Comparison of ENCODE assay signal across 9 mouse cellular contexts in genomic region chr8:104341678-104342077, GRCm38 (mm10). TPM values are rescaled to one million over a fixed set of nuclear protein-coding genes. Genes with fewer than 3 reads are reported as not detected.
DNase-seq lines count a peak whose midpoint lies in the region; ATAC-seq and TF ChIP-seq lines count a peak whose summit lies in the region.
"Had no signal": no experiment of that assay in that cellular context is flagged by ENCODE, and none has a peak within 500 bp of the region (broad histone marks: within the 10 kb centered on the region; RNA-seq: fewer than 3 reads in every experiment).

No protein-coding gene starts in this region.

- no peak for DNase-seq in kidney, adult 9 months
- no peak for DNase-seq in embryonic facial prominence, embryonic 11.5 days (ENCODE audit: low spot score)
- DNase-seq in intestine, embryonic 14.5 days (ENCODE audit: low spot score), result peak; percentile 59
- DNase-seq in midbrain, postnatal 0 days (ENCODE audit: low spot score), result no peak
- DNase-seq in adrenal gland, postnatal 36 days, result no peak
- no peak for DNase-seq in spleen, adult 12 weeks (ENCODE audit: low spot score)
- DNase-seq in thymus, adult 18-20 months, result no peak

- H3K9ac ChIP-seq in kidney, embryonic 15.5 days, result peak overlapping the region; percentile 88
- H3K9ac ChIP-seq in embryonic facial prominence, embryonic 11.5 days (replicated peaks; ENCODE audit: low read length), result no peak overlapping the region
- peak overlapping the region; percentile 92; the same call in 1 of the 2 replicates for H3K9ac ChIP-seq in intestine, embryonic 14.5 days (ENCODE audit: low read length)
- H3K9ac ChIP-seq in midbrain, postnatal 0 days (replicated peaks; ENCODE audit: low read length, poor library complexity, severe bottlenecking), result no peak overlapping the region

- no peaks in the 10 kb centered on the region for H3K9me3 ChIP-seq in kidney, embryonic 15.5 days (replicated peaks)
- H3K9me3 ChIP-seq in embryonic facial prominence, embryonic 11.5 days (replicated peaks; ENCODE audit: control insufficient read depth, low read length), result no peaks in the 10 kb centered on the region
- H3K9me3 ChIP-seq in intestine, embryonic 14.5 days (ENCODE audit: control insufficient read depth, low read length), result no peaks in the 10 kb centered on the region
- H3K9me3 ChIP-seq in midbrain, postnatal 0 days (ENCODE audit: low read length), result no peaks in the 10 kb centered on the region

- 40% methylated on average over 6 of the region's 6 CpGs for WGBS in kidney, embryonic 15.5 days
- 32% methylated on average over 6 of the region's 6 CpGs for whole genome bisulfite sequencing in embryonic facial prominence, embryonic 11.5 days
- 42% methylated on average over 6 of the region's 6 CpGs for WGBS in intestine, embryonic 14.5 days
- WGBS in midbrain, postnatal 0 days, result 42% methylated on average over 6 of the region's 6 CpGs

- H3K36me3 ChIP-seq in kidney, embryonic 15.5 days, result peaks cover 30% of the 10 kb centered on the region
- H3K36me3 ChIP-seq in embryonic facial prominence, embryonic 11.5 days (replicated peaks; ENCODE audit: control insufficient read depth, insufficient read depth, low read depth, low read length), result peaks cover 3% of the 10 kb centered on the region; the same call in 1 of the 2 replicates
- H3K36me3 ChIP-seq in intestine, embryonic 14.5 days (ENCODE audit: control insufficient read depth, insufficient read depth, low read length), result peaks cover 36% of the 10 kb centered on the region
- 0 out of 2 replicates have a peak, but pooled peaks cover 2% of the 10 kb centered on the region for H3K36me3 ChIP-seq in midbrain, postnatal 0 days (ENCODE audit: insufficient read depth, low read length)

- H3K4me3 ChIP-seq in kidney, embryonic 15.5 days (replicated peaks), result peak overlapping the region; percentile 79
- peak overlapping the region; percentile 56 for H3K4me3 ChIP-seq in embryonic facial prominence, embryonic 11.5 days (ENCODE audit: low read depth, low read length)
- peak overlapping the region; percentile 73 for H3K4me3 ChIP-seq in intestine, embryonic 14.5 days (ENCODE audit: low read depth, low read length)
- H3K4me3 ChIP-seq in midbrain, postnatal 0 days (ENCODE audit: low read depth, low read length), result peak overlapping the region; percentile 59; the same call in 1 of the 2 replicates

- no peaks in the 10 kb centered on the region for H3K27me3 ChIP-seq in kidney, embryonic 15.5 days
- H3K27me3 ChIP-seq in embryonic facial prominence, embryonic 11.5 days (ENCODE audit: control insufficient read depth, insufficient read depth, low read length), result no peaks in the 10 kb centered on the region
- no peaks in the 10 kb centered on the region for H3K27me3 ChIP-seq in intestine, embryonic 14.5 days (replicated peaks; ENCODE audit: control insufficient read depth, insufficient read depth, low read length)
- H3K27me3 ChIP-seq in midbrain, postnatal 0 days (ENCODE audit: insufficient read depth, low read length), result no peaks in the 10 kb centered on the region

- H3K4me1 ChIP-seq in kidney, embryonic 15.5 days, result peaks cover 40% of the 10 kb centered on the region
- H3K4me1 ChIP-seq in embryonic facial prominence, embryonic 11.5 days (ENCODE audit: control insufficient read depth, insufficient read depth, low read length), result no peaks in the 10 kb centered on the region
- peaks cover 19% of the 10 kb centered on the region for H3K4me1 ChIP-seq in intestine, embryonic 14.5 days (replicated peaks; ENCODE audit: control insufficient read depth, insufficient read depth, low read length)
- no peaks in the 10 kb centered on the region for H3K4me1 ChIP-seq in midbrain, postnatal 0 days (ENCODE audit: insufficient read depth, low read length)

- peak overlapping the region; percentile 91 for H3K27ac ChIP-seq in kidney, embryonic 15.5 days
- no peak overlapping the region for H3K27ac ChIP-seq in embryonic facial prominence, embryonic 11.5 days (replicated peaks; ENCODE audit: low read depth, low read length)
- peak overlapping the region; percentile 91 for H3K27ac ChIP-seq in intestine, embryonic 14.5 days (ENCODE audit: low read depth)
- H3K27ac ChIP-seq in midbrain, postnatal 0 days (ENCODE audit: low read depth, low read length), result no peak overlapping the region

- peak overlapping the region; percentile 82 for H3K4me2 ChIP-seq in kidney, embryonic 15.5 days
- peak overlapping the region; percentile 64 for H3K4me2 ChIP-seq in embryonic facial prominence, embryonic 11.5 days (ENCODE audit: low read depth, low read length)
- peak overlapping the region; percentile 66 for H3K4me2 ChIP-seq in intestine, embryonic 14.5 days (ENCODE audit: low read length)
- peak overlapping the region; percentile 89 for H3K4me2 ChIP-seq in midbrain, postnatal 0 days (ENCODE audit: low read depth, low read length, poor library complexity, severe bottlenecking)

- no peak for TF ChIP-seq CTCF in midbrain, postnatal 0 days (IDR thresholded peaks at IDR 0.05)

- ATAC-seq in kidney, embryonic 15.5 days (replicated peaks; ENCODE audit: low FRiP score), result no peak
- 0 out of 2 replicates have a peak, but pooled peaks have one; percentile 4 for ATAC-seq in embryonic facial prominence, embryonic 11.5 days (replicated peaks; ENCODE audit: insufficient number of reproducible peaks, low FRiP score, low TSS enrichment, low read depth)
- no peak for ATAC-seq in intestine, embryonic 14.5 days (replicated peaks; ENCODE audit: low FRiP score, low TSS enrichment, low read depth)
- ATAC-seq in midbrain, postnatal 0 days (ENCODE audit: low FRiP score), result 0 out of 2 replicates have a peak, but pooled peaks have one; percentile 5
- ATAC-seq: inflammation-experienced regulatory T-cells, adult 6 months had no signal

RNA-seq across cellular contexts. Expression of gene Cmtm3, which starts 2.5 kb away (rescaled TPM):
- 152 and 174 TPM in 2 replicates for polyA plus RNA-seq in kidney, embryonic 15.5 days (2015; fragmentation: Nextera tagmentation; extraction: Ambion mirVana)
- polyA plus RNA-seq in embryonic facial prominence, embryonic 11.5 days (2014; fragmentation: Nextera tagmentation; extraction: Ambion mirVana), result 131 and 139 TPM in 2 replicates
- polyA plus RNA-seq in intestine, embryonic 14.5 days (2014; fragmentation: Nextera tagmentation; extraction: Ambion mirVana), result 155 and 171 TPM in 2 replicates
- total RNA-seq in midbrain, postnatal 0 days (2014; rRNA removed), result 20.0 and 26.0 TPM in 2 replicates
- 32.1 and 33.2 TPM in 2 replicates for polyA plus RNA-seq in midbrain, postnatal 0 days (2015; fragmentation: Nextera tagmentation; extraction: Ambion mirVana)
- 100 to 1,000 TPM in 1 of 2 experiments, 10 to 100 TPM in 1; 65.8 to 153 TPM for total RNA-seq in adrenal gland, postnatal 36 days (2021)

RNA-seq across cellular contexts. Expression of gene Cmtm2b, which starts 19.6 kb away (rescaled TPM):
- polyA plus RNA-seq in kidney, embryonic 15.5 days (2015; fragmentation: Nextera tagmentation; extraction: Ambion mirVana), result not detected in 2 replicates
- not detected in 2 replicates for polyA plus RNA-seq in embryonic facial prominence, embryonic 11.5 days (2014; fragmentation: Nextera tagmentation; extraction: Ambion mirVana)
- not detected in 2 replicates for polyA plus RNA-seq in intestine, embryonic 14.5 days (2014; fragmentation: Nextera tagmentation; extraction: Ambion mirVana)
- total RNA-seq in midbrain, postnatal 0 days (2014; rRNA removed), result not detected in 2 replicates
- not detected in 2 replicates for polyA plus RNA-seq in midbrain, postnatal 0 days (2015; fragmentation: Nextera tagmentation; extraction: Ambion mirVana)
- total RNA-seq in adrenal gland, postnatal 36 days (2021), result under 1 TPM in 1 of 2 experiments, not detected in 1; 0.46 TPM
- polyA plus RNA-seq: inflammation-experienced regulatory T-cells, adult 6 months had no signal

RNA-seq across cellular contexts. Expression of gene Gm11020, which starts 20.3 kb away (rescaled TPM):
- polyA plus RNA-seq in kidney, embryonic 15.5 days (2015; fragmentation: Nextera tagmentation; extraction: Ambion mirVana), result not detected in 2 replicates
- polyA plus RNA-seq in embryonic facial prominence, embryonic 11.5 days (2014; fragmentation: Nextera tagmentation; extraction: Ambion mirVana), result not detected in 2 replicates
- polyA plus RNA-seq in intestine, embryonic 14.5 days (2014; fragmentation: Nextera tagmentation; extraction: Ambion mirVana), result not detected in 2 replicates
- total RNA-seq in midbrain, postnatal 0 days (2014; rRNA removed), result not detected in 2 replicates
- polyA plus RNA-seq in midbrain, postnatal 0 days (2015; fragmentation: Nextera tagmentation; extraction: Ambion mirVana), result not detected in 2 replicates
- not detected for total RNA-seq in adrenal gland, postnatal 36 days (2021)
- polyA plus RNA-seq: inflammation-experienced regulatory T-cells, adult 6 months had no signal

RNA-seq across cellular contexts. Expression of gene Cmtm1, which starts 31.7 kb away (rescaled TPM):
- polyA plus RNA-seq in kidney, embryonic 15.5 days (2015; fragmentation: Nextera tagmentation; extraction: Ambion mirVana), result not detected in 2 replicates
- polyA plus RNA-seq in embryonic facial prominence, embryonic 11.5 days (2014; fragmentation: Nextera tagmentation; extraction: Ambion mirVana), result not detected in 2 replicates
- not detected in 2 replicates for polyA plus RNA-seq in intestine, embryonic 14.5 days (2014; fragmentation: Nextera tagmentation; extraction: Ambion mirVana)
- total RNA-seq in midbrain, postnatal 0 days (2014; rRNA removed), result not detected in 2 replicates
- polyA plus RNA-seq in midbrain, postnatal 0 days (2015; fragmentation: Nextera tagmentation; extraction: Ambion mirVana), result not detected in 2 replicates
- total RNA-seq in adrenal gland, postnatal 36 days (2021), result not detected
- polyA plus RNA-seq: inflammation-experienced regulatory T-cells, adult 6 months had no signal

RNA-seq across cellular contexts. Expression of gene Gm45711, which starts 31.8 kb away (rescaled TPM):
- not detected in 2 replicates for polyA plus RNA-seq in kidney, embryonic 15.5 days (2015; fragmentation: Nextera tagmentation; extraction: Ambion mirVana)
- polyA plus RNA-seq in embryonic facial prominence, embryonic 11.5 days (2014; fragmentation: Nextera tagmentation; extraction: Ambion mirVana), result not detected in 2 replicates
- polyA plus RNA-seq in intestine, embryonic 14.5 days (2014; fragmentation: Nextera tagmentation; extraction: Ambion mirVana), result not detected in 2 replicates
- not detected in 2 replicates for total RNA-seq in midbrain, postnatal 0 days (2014; rRNA removed)
- not detected in 2 replicates for polyA plus RNA-seq in midbrain, postnatal 0 days (2015; fragmentation: Nextera tagmentation; extraction: Ambion mirVana)
- not detected for total RNA-seq in adrenal gland, postnatal 36 days (2021)
- polyA plus RNA-seq: inflammation-experienced regulatory T-cells, adult 6 months had no signal

Comparison
In these comparisons a context has a peak if more than half of its experiments do, and no peak if none do; other contexts are left out.
1. ATAC-seq: peak in embryonic facial prominence, embryonic 11.5 days (single experiment) and midbrain, postnatal 0 days (single experiment); none in kidney, embryonic 15.5 days (single experiment) and intestine, embryonic 14.5 days (single experiment).
2. H3K27ac ChIP-seq: peak in kidney, embryonic 15.5 days (single experiment) and intestine, embryonic 14.5 days (single experiment); none in embryonic facial prominence, embryonic 11.5 days (single experiment) and midbrain, postnatal 0 days (single experiment).
3. H3K9ac ChIP-seq: peak in kidney, embryonic 15.5 days (single experiment) and intestine, embryonic 14.5 days (single experiment); none in embryonic facial prominence, embryonic 11.5 days (single experiment) and midbrain, postnatal 0 days (single experiment).
4. Peak in every context shown above with its lines, with median percentiles within 50 percentile points of each other: H3K4me2 ChIP-seq and H3K4me3 ChIP-seq.